Mouse (Mus musculus) spleen, adult 2 months (tissue): ENCODE measurements around the gene Vps13d.

Experiments used
- CTCF ChIP-seq: fragments of 200-500 bp; IDR thresholded peaks from 2 replicates; pipeline ENCODE4 v1.5.1; 2011; ENCODE audit warnings: mild to moderate bottlenecking, inconsistent platforms; ENCODE audit not compliant: insufficient read depth, insufficient read length, insufficient replicate concordance; ENCODE audit errors: extremely low read depth
- POLR2A ChIP-seq: fragments of 200-500 bp; IDR thresholded peaks from 2 replicates; pipeline ENCODE4 v1.6.1; 2011; ENCODE audit warnings: low read depth, low read length, inconsistent platforms

DNA sequence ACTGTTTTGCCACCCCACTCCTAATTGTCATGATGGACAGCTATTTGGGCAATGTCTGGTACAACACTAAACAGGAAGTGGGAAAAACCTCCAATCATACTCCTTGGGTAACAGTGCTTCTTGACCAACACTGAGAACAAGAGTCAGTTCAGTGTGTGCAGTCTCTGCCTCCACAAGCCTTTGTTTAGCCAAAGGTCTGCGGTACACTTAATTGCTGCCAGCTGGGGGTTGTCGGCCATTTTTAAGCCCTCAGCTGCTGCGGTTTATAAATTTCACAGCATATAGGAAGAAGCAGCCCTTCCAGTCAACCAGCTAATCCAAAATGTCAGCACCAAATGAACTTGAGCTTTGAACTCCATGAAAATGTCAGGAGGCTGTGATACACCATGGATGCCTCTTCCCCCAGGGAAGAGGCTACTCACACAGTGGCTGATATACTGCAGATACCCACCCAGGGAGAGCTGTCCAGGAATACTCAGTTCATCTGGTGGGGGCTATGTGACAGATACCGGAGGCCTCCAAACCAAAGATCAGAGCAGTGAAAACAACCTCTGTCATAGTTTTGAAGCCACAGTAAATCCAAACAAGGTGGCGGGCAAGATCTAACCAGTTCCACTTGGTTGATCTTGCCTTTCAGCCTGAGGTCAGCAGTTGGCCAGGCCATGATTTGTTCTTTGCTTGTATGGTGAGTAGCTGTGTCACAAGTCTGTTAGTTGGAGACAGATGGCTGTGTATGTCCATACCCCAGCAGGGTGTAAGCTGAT, 206.2 kb downstream of the Vps13d start:
- TF ChIP-seq POLR2A (no peak), CTCF (no peak)
